ENCODE assay signal across 7 mouse cellular contexts in the genomic region with DNA sequence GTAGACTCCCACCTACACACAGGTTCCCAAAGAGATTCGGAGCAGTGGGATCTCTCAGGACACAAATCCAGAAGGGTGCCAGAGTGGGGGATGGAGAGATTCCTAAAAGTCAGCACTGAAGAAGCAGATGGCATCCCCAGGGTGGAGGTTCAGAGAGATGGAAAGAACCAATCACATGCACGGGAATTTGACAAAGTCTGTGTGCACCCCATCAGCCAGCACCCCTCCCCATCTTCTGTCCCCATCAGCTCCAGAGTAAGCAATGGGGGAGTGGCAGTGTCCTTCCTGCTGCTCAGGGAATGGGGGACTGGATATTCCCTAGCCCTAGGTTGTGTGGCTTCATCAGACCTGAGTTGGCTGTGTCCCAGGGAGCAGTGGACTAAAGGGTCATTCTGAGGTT. TPM values are rescaled to one million over a fixed set of nuclear protein-coding genes. Genes with fewer than 3 reads are reported as not detected.
DNase-seq lines count a peak whose midpoint lies in the region; ATAC-seq and TF ChIP-seq lines count a peak whose summit lies in the region.

No protein-coding gene starts in this region.

- peak overlapping the region; percentile 57 for H3K4me2 ChIP-seq in embryonic facial prominence, embryonic 15.5 days (replicated peaks)
- peak overlapping the region; percentile 56 for H3K4me2 ChIP-seq in kidney, embryonic 16.5 days (replicated peaks; ENCODE audit: low read depth, low read length)

- H3K27me3 ChIP-seq in embryonic facial prominence, embryonic 15.5 days = no peaks in the 10 kb centered on the region; the same call in 1 of the 2 replicates
- no peaks in the 10 kb centered on the region for H3K27me3 ChIP-seq in kidney, embryonic 16.5 days (ENCODE audit: insufficient read depth, low read length)
- H3K27me3 ChIP-seq in small intestine, adult 2 months (ENCODE audit: control insufficient read depth, insufficient read depth, low read length) = 0 out of 2 replicates have a peak, but pooled peaks cover 4% of the 10 kb centered on the region

- H3K4me1 ChIP-seq in lung, adult 2 months (ENCODE audit: control insufficient read depth, insufficient read depth, low read length) = peaks cover 5% of the 10 kb centered on the region
- peaks cover 34% of the 10 kb centered on the region for H3K4me1 ChIP-seq in embryonic facial prominence, embryonic 15.5 days
- peaks cover 53% of the 10 kb centered on the region for H3K4me1 ChIP-seq in kidney, embryonic 16.5 days (ENCODE audit: insufficient read depth, low read length)
- peaks cover 16% of the 10 kb centered on the region for H3K4me1 ChIP-seq in small intestine, adult 2 months (ENCODE audit: control insufficient read depth, insufficient read depth, insufficient read length, low read length)

- no peak for ATAC-seq in embryonic facial prominence, embryonic 15.5 days (ENCODE audit: insufficient number of reproducible peaks, low FRiP score, low TSS enrichment, low read depth)
- peak; percentile 32; the same call in 1 of the 2 replicates for ATAC-seq in kidney, embryonic 16.5 days (ENCODE audit: low FRiP score, low TSS enrichment)
- no peak for ATAC-seq in inflammation-experienced regulatory T-cells, adult 6 months

- H3K9ac ChIP-seq in embryonic facial prominence, embryonic 15.5 days = peak overlapping the region; percentile 12; the same call in 1 of the 2 replicates
- H3K9ac ChIP-seq in kidney, embryonic 16.5 days (replicated peaks; ENCODE audit: low read length) = peak overlapping the region; percentile 72

- H3K27ac ChIP-seq in embryonic facial prominence, embryonic 15.5 days (replicated peaks) = peak overlapping the region; percentile 86
- peak overlapping the region; percentile 94 for H3K27ac ChIP-seq in kidney, embryonic 16.5 days (ENCODE audit: low read length)
- H3K27ac ChIP-seq in small intestine, adult 2 months (ENCODE audit: insufficient read depth, low read depth, low read length) = no peak overlapping the region

- no peak for TF ChIP-seq CTCF in lung, adult 2 months (IDR thresholded peaks at IDR 0.05; ENCODE audit: insufficient read depth, low read length)
- TF ChIP-seq CTCF in small intestine, adult 2 months (IDR thresholded peaks at IDR 0.05; ENCODE audit: extremely low read depth, insufficient read length, insufficient replicate concordance, low read depth, low read length) = no peak

- H3K4me3 ChIP-seq in lung, adult 2 months (replicated peaks; ENCODE audit: extremely low read depth, low read depth, low read length) = peak overlapping the region; percentile 63
- peak overlapping the region; percentile 40 for H3K4me3 ChIP-seq in embryonic facial prominence, embryonic 15.5 days (replicated peaks)
- peak overlapping the region; percentile 51 for H3K4me3 ChIP-seq in kidney, embryonic 16.5 days (ENCODE audit: low read length)
- peak overlapping the region; percentile 60 for H3K4me3 ChIP-seq in small intestine, adult 2 months (ENCODE audit: low read depth, low read length)

- no peaks in the 10 kb centered on the region for H3K9me3 ChIP-seq in embryonic facial prominence, embryonic 15.5 days (replicated peaks)
- H3K9me3 ChIP-seq in kidney, embryonic 16.5 days (ENCODE audit: low read length) = no peaks in the 10 kb centered on the region

- no peak for DNase-seq in lung, adult 2 months
- no peak for DNase-seq in lung, postnatal 36 days
- DNase-seq in spleen, postnatal 10 days (ENCODE audit: low spot score in 2 of 2) = no peak

- no peaks in the 10 kb centered on the region for H3K36me3 ChIP-seq in embryonic facial prominence, embryonic 15.5 days
- H3K36me3 ChIP-seq in kidney, embryonic 16.5 days (ENCODE audit: insufficient read depth, low read length) = peaks cover 4% of the 10 kb centered on the region; the same call in 1 of the 2 replicates
- H3K36me3 ChIP-seq in small intestine, adult 2 months (ENCODE audit: control insufficient read depth, insufficient read depth, low read length) = no peaks in the 10 kb centered on the region

- WGBS in lung, adult 2 months = 3% methylated on average over 2 of the region's 2 CpGs
- 13% methylated on average over 2 of the region's 2 CpGs for WGBS in embryonic facial prominence, embryonic 15.5 days
- WGBS in kidney, embryonic 16.5 days = 0% methylated on average over 2 of the region's 2 CpGs
- WGBS in small intestine, adult 2 months = 2% methylated on average over 2 of the region's 2 CpGs

- TF ChIP-seq POLR2A in lung, adult 2 months (IDR thresholded peaks at IDR 0.05; ENCODE audit: borderline replicate concordance, extremely low read depth, low read depth, low read length) = no peak
- TF ChIP-seq POLR2A in small intestine, adult 2 months (IDR thresholded peaks at IDR 0.05; ENCODE audit: low read depth, low read length) = no peak

RNA-seq across cellular contexts. Expression of a gene that starts 0.7 kb away (rescaled TPM):
- 60.0 and 62.2 TPM in 2 replicates for polyA plus RNA-seq in lung, adult 2 months (2012; rRNA removed)
- 11.7 and 11.8 TPM in 2 replicates for polyA plus RNA-seq in embryonic facial prominence, embryonic 15.5 days (2015; fragmentation: Nextera tagmentation; extraction: Ambion mirVana)
- polyA plus RNA-seq in kidney, embryonic 16.5 days (2015; fragmentation: Nextera tagmentation; extraction: Ambion mirVana) = 23.4 and 28.2 TPM in 2 replicates
- 2.6 and 9.9 TPM in 2 replicates for polyA plus RNA-seq in small intestine, adult 2 months (2012; rRNA removed)
- polyA plus RNA-seq in inflammation-experienced regulatory T-cells, adult 6 months (2017; shearing (Covaris generic)) = not detected

RNA-seq across cellular contexts. Expression of a gene that starts 13.1 kb away (rescaled TPM):
- 0.15 and 0.70 TPM in 2 replicates for polyA plus RNA-seq in lung, adult 2 months (2012; rRNA removed)
- 0.16 and 1.2 TPM in 2 replicates for polyA plus RNA-seq in embryonic facial prominence, embryonic 15.5 days (2015; fragmentation: Nextera tagmentation; extraction: Ambion mirVana)
- 0.19 and 0.37 TPM in 2 replicates for polyA plus RNA-seq in kidney, embryonic 16.5 days (2015; fragmentation: Nextera tagmentation; extraction: Ambion mirVana)
- 0.09 TPM in 1 of 2 replicates, not detected in the other for polyA plus RNA-seq in small intestine, adult 2 months (2012; rRNA removed)
- not detected for polyA plus RNA-seq in inflammation-experienced regulatory T-cells, adult 6 months (2017; shearing (Covaris generic))

RNA-seq across cellular contexts. Expression of a gene that starts 22.5 kb away (rescaled TPM):
- 5.8 and 7.6 TPM in 2 replicates for polyA plus RNA-seq in lung, adult 2 months (2012; rRNA removed)
- 4.0 and 5.8 TPM in 2 replicates for polyA plus RNA-seq in embryonic facial prominence, embryonic 15.5 days (2015; fragmentation: Nextera tagmentation; extraction: Ambion mirVana)
- polyA plus RNA-seq in kidney, embryonic 16.5 days (2015; fragmentation: Nextera tagmentation; extraction: Ambion mirVana) = 4.3 and 5.1 TPM in 2 replicates
- 1.1 and 1.4 TPM in 2 replicates for polyA plus RNA-seq in small intestine, adult 2 months (2012; rRNA removed)
- not detected for polyA plus RNA-seq in inflammation-experienced regulatory T-cells, adult 6 months (2017; shearing (Covaris generic))

RNA-seq across cellular contexts. Expression of a gene that starts 25.0 kb away (rescaled TPM):
- 3.5 and 4.3 TPM in 2 replicates for polyA plus RNA-seq in lung, adult 2 months (2012; rRNA removed)
- polyA plus RNA-seq in embryonic facial prominence, embryonic 15.5 days (2015; fragmentation: Nextera tagmentation; extraction: Ambion mirVana) = 29.1 and 30.3 TPM in 2 replicates
- 10.2 and 10.3 TPM in 2 replicates for polyA plus RNA-seq in kidney, embryonic 16.5 days (2015; fragmentation: Nextera tagmentation; extraction: Ambion mirVana)
- polyA plus RNA-seq in small intestine, adult 2 months (2012; rRNA removed) = 6.9 and 10.7 TPM in 2 replicates
- polyA plus RNA-seq in inflammation-experienced regulatory T-cells, adult 6 months (2017; shearing (Covaris generic)) = not detected

RNA-seq across cellular contexts. Expression of a gene that starts 50.0 kb away (rescaled TPM):
- polyA plus RNA-seq in lung, adult 2 months (2012; rRNA removed) = 10.3 and 12.7 TPM in 2 replicates
- 4.3 and 5.4 TPM in 2 replicates for polyA plus RNA-seq in embryonic facial prominence, embryonic 15.5 days (2015; fragmentation: Nextera tagmentation; extraction: Ambion mirVana)
- polyA plus RNA-seq in kidney, embryonic 16.5 days (2015; fragmentation: Nextera tagmentation; extraction: Ambion mirVana) = 4.3 and 6.1 TPM in 2 replicates
- 3.7 and 8.4 TPM in 2 replicates for polyA plus RNA-seq in small intestine, adult 2 months (2012; rRNA removed)
- polyA plus RNA-seq in inflammation-experienced regulatory T-cells, adult 6 months (2017; shearing (Covaris generic)) = 1 to 10 TPM in 2 of 3 experiments, under 1 TPM in 1; 0.31 to 1.9 (median 1.6) TPM
